Mouse (Mus musculus) kidney, postnatal 0 days (tissue): Measurements from ENCODE around the gene Sphk1. TPM values are rescaled to one million over a fixed set of nuclear protein-coding genes. Genes with fewer than 3 reads are reported as not detected.

Experiments
- ATAC-seq: fragments of 200-750 bp; cut with Nextera tagmentation; replicated peaks from 2 replicates; pipeline ENCODE4 v1.8.0; 2017; ENCODE audit warnings: low read depth, moderate number of reproducible peaks, moderate TSS enrichment, moderate library complexity; ENCODE audit not compliant: low FRiP score
- DNase-seq: peaks from one replicate; pipeline ENCODE4 v3.0.0-alpha.2; 2016; ENCODE audit warnings: low spot score
- H3K27ac ChIP-seq: fragments of 300-500 bp; sonication (generic); 2 replicates; pipeline ENCODE4 v1.5.1; 2014; ENCODE audit warnings: mild to moderate bottlenecking
- H3K27me3 ChIP-seq: fragments of 300-500 bp; sonication (generic); 2 replicates; pipeline ENCODE4 v1.6.1; 2014; ENCODE audit warnings: low read length, mixed read lengths; ENCODE audit not compliant: insufficient read depth
- H3K36me3 ChIP-seq: fragments of 300-500 bp; sonication (generic); 2 replicates; pipeline ENCODE4 v1.6.1; 2014; ENCODE audit warnings: low read length, mixed read lengths; ENCODE audit not compliant: insufficient read depth
- H3K4me1 ChIP-seq: fragments of 300-500 bp; sonication (generic); replicated peaks from 2 replicates; pipeline ENCODE4 v1.6.1; 2014; ENCODE audit warnings: antibody characterized with exemption, low read length, mixed read lengths; ENCODE audit not compliant: insufficient read depth
- H3K4me2 ChIP-seq: fragments of 300-500 bp; sonication (generic); 2 replicates; pipeline ENCODE4 v1.6.1; 2014; ENCODE audit warnings: mild to moderate bottlenecking, low read length, moderate library complexity, mixed read lengths
- H3K4me3 ChIP-seq: fragments of 300-500 bp; sonication (generic); replicated peaks from 2 replicates; pipeline ENCODE4 v1.5.1; 2014; ENCODE audit warnings: low read depth, low read length
- H3K9ac ChIP-seq: fragments of 300-500 bp; sonication (generic); 2 replicates; pipeline ENCODE4 v1.6.1; 2014; ENCODE audit warnings: low read depth, low read length
- H3K9me3 ChIP-seq: fragments of 300-500 bp; sonication (generic); replicated peaks from 2 replicates; pipeline ENCODE4 v1.6.1; 2016; ENCODE audit warnings: low read length, inconsistent platforms, mixed read lengths
- CTCF ChIP-seq: IDR thresholded peaks from 2 replicates; pipeline ENCODE4 v1.5.1; 2016; ENCODE audit warnings: antibody characterized with exemption, low read depth, mild to moderate bottlenecking, moderate library complexity
- WGBS: fragments of 180-500 bp; shearing (Covaris S2); extraction: QIAGEN DNeasy Blood & Tissue Kit; methylation state at CpG from one replicate; pipeline ENCODE4 v1.1.7; 2014; 5-methylcytosine and 5-hydroxymethylcytosine counted together
- polyA plus RNA-seq: library from polyadenylated mRNA; unstranded; fragments of >200 nt; fragmentation: Nextera tagmentation; extraction: Ambion mirVana; gene quantifications from 2 replicates; pipeline ENCODE4 v1.2.1, GENCODE M21; 2015

Sphk1 gene
- polyA plus RNA-seq, 1 experiment from 2014 or later = 9.0 TPM

DNA sequence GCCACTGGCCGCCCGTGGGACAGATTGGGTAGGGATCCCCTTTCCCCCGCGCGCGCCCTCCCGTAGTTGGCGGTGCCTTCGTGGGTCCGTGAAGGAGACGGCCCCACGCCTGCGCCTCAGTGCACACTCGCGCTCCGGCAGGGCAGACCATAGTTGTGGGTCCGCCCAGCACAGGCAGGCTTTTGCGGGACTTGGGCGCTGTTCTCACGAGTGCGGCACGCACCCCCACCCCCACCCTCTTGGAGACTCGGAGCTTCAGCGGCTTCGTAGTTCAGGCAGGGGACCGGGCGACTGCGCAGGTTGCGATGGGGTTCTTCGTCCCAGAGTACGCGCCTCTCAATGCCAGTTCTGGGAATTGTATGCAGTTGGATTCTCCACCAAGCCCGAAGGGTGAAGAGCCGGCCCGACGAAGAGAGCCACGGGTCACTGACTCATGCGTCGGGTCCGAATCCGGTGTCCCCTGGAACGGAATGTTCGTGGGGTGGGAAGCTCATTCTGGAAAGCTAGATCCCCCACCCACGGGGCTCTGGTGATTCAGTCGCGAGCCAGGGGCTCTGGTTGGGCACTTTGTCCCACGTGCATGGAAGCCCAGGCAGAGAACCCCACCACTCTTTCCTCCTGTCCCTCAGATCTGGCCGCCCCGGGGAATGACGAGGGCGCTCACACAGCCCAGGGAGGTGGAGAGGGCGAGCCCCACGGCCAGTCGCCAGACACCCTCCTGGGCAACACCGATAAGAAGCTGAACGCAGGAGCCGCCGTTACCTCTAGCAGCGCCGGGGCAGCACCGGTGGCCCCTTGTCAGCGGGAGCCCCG is 2.8 kb downstream of the Sphk1 start:
- peak overlapping the region; percentile 0; the same call in 1 of the 2 replicates for H3K27ac ChIP-seq

DNA sequence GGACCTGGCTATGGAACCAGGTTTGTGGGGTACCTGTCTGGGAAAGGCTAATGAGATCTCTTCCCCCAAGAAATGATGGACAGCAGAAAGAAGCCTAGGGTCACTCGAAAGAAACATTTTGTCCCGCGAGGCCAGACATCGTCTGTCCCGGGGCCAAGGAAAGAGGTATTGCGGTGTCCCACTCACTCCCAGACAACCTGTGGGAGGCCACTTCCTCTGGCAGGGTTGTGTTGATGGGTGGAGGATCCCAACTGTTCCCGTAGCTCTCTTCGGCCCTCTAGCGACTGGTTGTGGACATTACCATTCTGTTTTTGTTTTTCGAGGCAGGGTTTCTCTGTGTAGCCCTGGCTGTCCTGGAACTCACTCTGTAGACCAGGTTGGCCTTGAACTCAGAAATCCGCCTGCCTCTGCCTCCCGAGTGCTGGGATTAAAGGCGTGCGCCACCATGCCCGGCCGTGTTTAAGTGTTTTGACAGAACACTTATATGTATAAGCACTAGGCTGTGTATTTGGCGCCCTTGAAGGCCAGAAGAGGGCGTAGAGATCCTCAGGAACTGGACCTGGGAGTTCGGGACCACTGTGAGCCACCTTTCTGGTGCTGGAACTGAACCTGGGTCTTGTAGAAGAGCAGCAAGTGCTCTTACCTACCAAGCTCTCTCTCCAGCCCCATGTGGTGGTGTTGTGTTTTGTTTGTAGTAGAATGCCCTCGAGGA is 3.6 kb downstream of the Sphk1 start:
- peak overlapping the region; percentile 58; the same call in 1 of the 2 replicates for H3K9ac ChIP-seq
- no peaks in the 10 kb centered on the region for H3K36me3 ChIP-seq
- H3K27me3 ChIP-seq = no peaks in the 10 kb centered on the region
- TF ChIP-seq CTCF = peak; percentile 88
- 18% methylated on average over 20 of the region's 20 CpGs for WGBS
- peak; percentile 41; the same call in 1 of the 2 replicates for ATAC-seq
- peak overlapping the region; percentile 98 for H3K4me2 ChIP-seq
- H3K4me3 ChIP-seq = peak overlapping the region; percentile 53
- no peaks in the 10 kb centered on the region for H3K9me3 ChIP-seq
- peak; percentile 93 for DNase-seq
- peaks cover 33% of the 10 kb centered on the region for H3K4me1 ChIP-seq
- H3K27ac ChIP-seq = no peak overlapping the region

More for the DNA sequence above, 2.8 kb downstream of the Sphk1 start:
- DNase-seq = no peak
- H3K9me3 ChIP-seq = no peaks in the 10 kb centered on the region
- peak; percentile 15; the same call in 1 of the 2 replicates for ATAC-seq
- H3K27me3 ChIP-seq = no peaks in the 10 kb centered on the region
- no peaks in the 10 kb centered on the region for H3K36me3 ChIP-seq
- H3K9ac ChIP-seq = peak overlapping the region; percentile 58
- H3K4me1 ChIP-seq = peaks cover 33% of the 10 kb centered on the region
- peak overlapping the region; percentile 53 for H3K4me3 ChIP-seq
- no peak for TF ChIP-seq CTCF
- under 1% methylated on average over 61 of the region's 63 CpGs for WGBS
- peak overlapping the region; percentile 98 for H3K4me2 ChIP-seq

DNA sequence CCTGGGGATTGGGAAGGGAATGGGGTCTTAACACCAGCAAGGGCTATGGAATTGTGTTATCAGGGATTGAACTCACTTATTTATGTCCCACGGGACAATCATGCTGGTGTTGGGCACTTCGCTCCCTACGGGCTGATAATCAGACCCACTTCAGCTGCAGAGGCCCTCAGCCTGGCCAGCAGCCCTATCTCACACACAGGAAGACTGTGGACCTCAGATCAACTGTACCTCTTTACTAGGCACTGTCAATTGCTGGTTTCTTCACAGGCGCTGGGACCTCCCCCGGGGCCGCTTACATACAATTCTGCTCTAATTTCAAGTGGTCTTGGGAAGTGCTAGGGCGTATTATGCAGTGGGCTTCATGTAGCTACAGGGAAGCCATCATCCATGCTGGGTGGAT is 6.0 kb downstream of the Sphk1 start:
- WGBS = 86% methylated on average over 7 of the region's 7 CpGs
- ATAC-seq = no peak
- peaks cover 21% of the 10 kb centered on the region for H3K4me1 ChIP-seq
- no peak overlapping the region for H3K4me2 ChIP-seq
- no peak overlapping the region for H3K4me3 ChIP-seq
- no peak for DNase-seq
- H3K9ac ChIP-seq = no peak overlapping the region
- peaks cover 21% of the 10 kb centered on the region for H3K36me3 ChIP-seq
- no peak overlapping the region for H3K27ac ChIP-seq
- no peak for TF ChIP-seq CTCF
- H3K27me3 ChIP-seq = no peaks in the 10 kb centered on the region
- no peaks in the 10 kb centered on the region for H3K9me3 ChIP-seq

DNA sequence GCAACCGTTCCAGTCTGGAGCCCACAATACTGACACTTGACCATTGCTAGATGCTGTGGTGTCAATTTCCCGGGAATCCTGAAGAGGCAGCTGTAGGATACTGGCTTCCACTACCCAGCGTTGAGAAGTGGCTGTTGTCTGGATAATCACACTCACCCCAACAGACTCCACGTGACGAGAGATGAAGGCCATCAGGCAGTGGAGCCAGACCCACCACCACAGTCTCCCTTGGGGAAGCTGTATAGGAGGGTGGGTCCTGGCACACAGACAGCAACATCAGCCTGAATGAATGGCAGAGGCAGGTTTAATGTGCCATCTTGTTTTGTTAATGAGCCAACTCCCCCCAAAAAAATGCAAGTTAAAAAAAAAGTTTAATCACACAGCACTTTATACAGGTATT is 6.7 kb downstream of the Sphk1 start:
- Histone ChIP-seq H3K9ac (no peak overlapping the region), H3K36me3 (peaks cover 28% of the 10 kb centered on the region), H3K27me3 (no peaks in the 10 kb centered on the region), H3K9me3 (no peaks in the 10 kb centered on the region), H3K4me2 (no peak overlapping the region), H3K27ac (no peak overlapping the region), H3K4me3 (no peak overlapping the region), H3K4me1 (peaks cover 14% of the 10 kb centered on the region)
- ATAC-seq (no peak), DNase-seq (no peak)
- no peak for TF ChIP-seq CTCF
- WGBS = 67% methylated on average over 5 of the region's 5 CpGs

DNA sequence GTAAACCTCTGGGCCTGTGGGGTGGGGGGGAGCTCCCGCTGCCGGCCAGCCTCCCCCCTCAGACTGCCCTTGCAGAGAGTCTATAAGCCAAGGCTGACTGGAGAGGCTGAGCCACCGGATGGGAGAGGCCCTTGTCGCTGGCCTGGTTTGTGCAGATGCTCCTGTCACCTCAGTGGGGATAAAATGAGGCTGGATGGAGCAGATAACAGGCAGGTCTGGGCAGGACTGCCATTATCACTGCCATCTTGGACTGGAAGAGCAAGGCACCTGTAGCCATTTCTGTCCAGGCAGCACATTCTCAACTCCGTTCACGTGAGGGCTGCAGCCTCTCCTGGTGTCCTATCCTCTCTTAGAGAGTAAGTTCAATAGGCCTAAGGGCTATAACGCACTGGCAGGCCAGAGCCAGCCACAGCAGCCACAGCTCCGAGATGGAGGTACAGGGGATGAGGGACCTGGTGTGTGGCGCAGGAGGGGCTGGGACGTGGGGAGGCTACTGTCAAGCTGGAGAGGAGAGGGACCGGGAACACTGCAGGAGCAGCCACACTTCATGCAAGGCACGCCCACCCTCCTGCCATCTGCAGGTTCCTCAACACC is 7.5 kb downstream of the Sphk1 start:
- ATAC-seq (no peak), DNase-seq (no peak)
- Histone ChIP-seq H3K9me3 (no peaks in the 10 kb centered on the region), H3K27ac (no peak overlapping the region), H3K4me3 (no peak overlapping the region), H3K4me1 (peaks cover 7% of the 10 kb centered on the region; the same call in 1 of the 2 replicates), H3K36me3 (peaks cover 37% of the 10 kb centered on the region), H3K4me2 (no peak overlapping the region), H3K9ac (no peak overlapping the region), H3K27me3 (no peaks in the 10 kb centered on the region)
- TF ChIP-seq CTCF = no peak
- 86% methylated on average over 12 of the region's 12 CpGs for WGBS

DNA sequence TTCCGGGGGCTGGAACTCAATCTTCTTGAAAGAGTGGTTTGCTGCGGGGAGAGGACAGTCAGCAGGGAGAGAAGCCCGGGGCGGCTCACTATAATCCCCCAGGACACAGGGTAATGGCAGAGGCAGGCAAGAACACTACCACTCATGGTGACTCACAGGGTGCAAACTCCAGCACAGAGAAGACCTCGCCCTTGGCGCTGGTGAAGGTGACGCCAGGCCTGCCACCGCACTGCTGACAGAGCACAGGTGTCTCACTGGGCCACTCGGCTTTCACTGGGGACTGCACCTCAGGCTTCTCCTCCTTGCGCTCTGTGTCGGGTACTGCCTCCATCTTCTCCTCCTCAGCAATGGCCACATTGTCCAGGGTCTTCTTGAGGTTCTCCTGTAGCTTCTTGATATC is 10.5 kb downstream of the Sphk1 start:
- WGBS = 95% methylated on average over 11 of the region's 11 CpGs

More for the DNA sequence above, 10.5 kb downstream of the Sphk1 start:
- Histone ChIP-seq H3K4me3 (no peak overlapping the region), H3K4me2 (no peak overlapping the region), H3K27me3 (no peaks in the 10 kb centered on the region), H3K27ac (no peak overlapping the region), H3K4me1 (no peaks in the 10 kb centered on the region), H3K9ac (no peak overlapping the region), H3K9me3 (no peaks in the 10 kb centered on the region), H3K36me3 (peaks cover 57% of the 10 kb centered on the region)
- TF ChIP-seq CTCF = no peak
- DNase-seq (no peak), ATAC-seq (no peak)
